Mouse (Mus musculus) testis, adult 2 months (tissue): ENCODE data around the gene Chrm5.

ENCODE experiments used
- CTCF ChIP-seq: fragments of 200-500 bp; IDR thresholded peaks from 2 replicates; pipeline ENCODE4 v1.5.1; 2012; ENCODE audit warnings: low read depth, mild to moderate bottlenecking, inconsistent platforms, low read length, moderate library complexity; ENCODE audit not compliant: control insufficient read depth, insufficient read depth, insufficient replicate concordance
- POLR2A ChIP-seq: fragments of 200-500 bp; IDR thresholded peaks from 2 replicates; pipeline ENCODE4 v1.6.1; 2012; ENCODE audit warnings: low read depth, mild to moderate bottlenecking, inconsistent platforms, low read length, moderate library complexity; ENCODE audit not compliant: control insufficient read depth

- no peak for TF ChIP-seq CTCF
- no peak for TF ChIP-seq POLR2A
Measured at GRCm38 (mm10) chr2:112472076-112472475, 8.5 kb downstream of the Chrm5 start.
